In genomic region chr15:61481861-61482260, GRCm38 (mm10) we compare ENCODE assay signal across 11 mouse cellular contexts.
DNase-seq lines count a peak whose midpoint lies in the region; ATAC-seq and TF ChIP-seq lines count a peak whose summit lies in the region.
"Had no signal": no experiment of that assay in that cellular context is flagged by ENCODE, and none has a peak within 500 bp of the region (broad histone marks: within the 10 kb centered on the region; RNA-seq: fewer than 3 reads in every experiment).

No protein-coding gene starts in this region.

- H3K4me2 ChIP-seq in forebrain, embryonic 14.5 days (ENCODE audit: low read length) = no peak overlapping the region
- no peak overlapping the region for H3K4me2 ChIP-seq in forebrain, embryonic 11.5 days (ENCODE audit: low read depth, low read length, severe bottlenecking)
- no peak overlapping the region for H3K4me2 ChIP-seq in midbrain, postnatal 0 days (ENCODE audit: low read depth, low read length, poor library complexity, severe bottlenecking)
- no peak overlapping the region for H3K4me2 ChIP-seq in midbrain, embryonic 11.5 days
- no peak overlapping the region for H3K4me2 ChIP-seq in forebrain, postnatal 0 days (ENCODE audit: low read depth)
- no peak overlapping the region for H3K4me2 ChIP-seq in lung, postnatal 0 days (replicated peaks; ENCODE audit: low read depth, low read length)
- H3K4me2 ChIP-seq: midbrain, embryonic 13.5 days had no signal

- TF ChIP-seq CTCF in midbrain, postnatal 0 days (IDR thresholded peaks at IDR 0.05) = no peak
- TF ChIP-seq CTCF in forebrain, postnatal 0 days (IDR thresholded peaks at IDR 0.05; ENCODE audit: low read depth) = no peak
- no peak for TF ChIP-seq CTCF in lung, postnatal 0 days (IDR thresholded peaks at IDR 0.05)

- no peaks in the 10 kb centered on the region for H3K36me3 ChIP-seq in forebrain, embryonic 14.5 days (ENCODE audit: control insufficient read depth, insufficient read depth, low read length)
- H3K36me3 ChIP-seq in forebrain, embryonic 11.5 days (ENCODE audit: control insufficient read depth, insufficient read depth, low read length) = no peaks in the 10 kb centered on the region
- no peaks in the 10 kb centered on the region for H3K36me3 ChIP-seq in midbrain, postnatal 0 days (ENCODE audit: insufficient read depth, low read length)
- no peaks in the 10 kb centered on the region for H3K36me3 ChIP-seq in midbrain, embryonic 11.5 days (ENCODE audit: control insufficient read depth, insufficient read depth, low read length)
- no peaks in the 10 kb centered on the region for H3K36me3 ChIP-seq in forebrain, postnatal 0 days (ENCODE audit: insufficient read depth)
- H3K36me3 ChIP-seq in lung, postnatal 0 days (ENCODE audit: insufficient read depth, low read length) = no peaks in the 10 kb centered on the region
- H3K36me3 ChIP-seq: limb, embryonic 10.5 days; midbrain, embryonic 13.5 days had no signal

- H3K27ac ChIP-seq in forebrain, embryonic 14.5 days (ENCODE audit: low read depth, low read length) = no peak overlapping the region
- H3K27ac ChIP-seq in forebrain, embryonic 11.5 days (ENCODE audit: low read depth, low read length) = no peak overlapping the region
- H3K27ac ChIP-seq in midbrain, postnatal 0 days (ENCODE audit: low read depth, low read length) = no peak overlapping the region
- H3K27ac ChIP-seq in midbrain, embryonic 11.5 days (ENCODE audit: low read depth, low read length) = no peak overlapping the region
- no peak overlapping the region for H3K27ac ChIP-seq in forebrain, postnatal 0 days (ENCODE audit: low read depth, low read length)
- no peak overlapping the region for H3K27ac ChIP-seq in lung, postnatal 0 days (ENCODE audit: low read length)
- H3K27ac ChIP-seq: limb, embryonic 10.5 days; midbrain, embryonic 13.5 days had no signal

- 42% methylated on average over 7 of the region's 7 CpGs for whole genome bisulfite sequencing in forebrain, embryonic 14.5 days
- WGBS in forebrain, embryonic 11.5 days = 82% methylated on average over 7 of the region's 7 CpGs
- 62% methylated on average over 7 of the region's 7 CpGs for WGBS in midbrain, postnatal 0 days
- WGBS in midbrain, embryonic 11.5 days = 74% methylated on average over 7 of the region's 7 CpGs
- 41% methylated on average over 7 of the region's 7 CpGs for WGBS in forebrain, postnatal 0 days
- 15% methylated on average over 7 of the region's 7 CpGs for WGBS in lung, postnatal 0 days

- H3K4me1 ChIP-seq in forebrain, embryonic 14.5 days (ENCODE audit: control insufficient read depth, insufficient read depth, low read length) = no peaks in the 10 kb centered on the region
- H3K4me1 ChIP-seq in forebrain, embryonic 11.5 days (replicated peaks; ENCODE audit: control insufficient read depth, insufficient read depth, low read length) = no peaks in the 10 kb centered on the region
- H3K4me1 ChIP-seq in midbrain, postnatal 0 days (ENCODE audit: insufficient read depth, low read length) = no peaks in the 10 kb centered on the region
- no peaks in the 10 kb centered on the region for H3K4me1 ChIP-seq in midbrain, embryonic 11.5 days (ENCODE audit: control insufficient read depth, insufficient read depth, low read length)
- H3K4me1 ChIP-seq in forebrain, postnatal 0 days (ENCODE audit: insufficient read depth) = no peaks in the 10 kb centered on the region
- H3K4me1 ChIP-seq in lung, postnatal 0 days (ENCODE audit: insufficient read depth, low read depth, low read length) = no peaks in the 10 kb centered on the region
- H3K4me1 ChIP-seq: limb, embryonic 10.5 days; midbrain, embryonic 13.5 days had no signal

- peak; percentile 70 for DNase-seq in forebrain, embryonic 14.5 days (ENCODE audit: low spot score)
- DNase-seq in forebrain, embryonic 11.5 days (ENCODE audit: low spot score) = no peak
- peak; percentile 8 for DNase-seq in midbrain, postnatal 0 days (ENCODE audit: low spot score)
- DNase-seq in midbrain, embryonic 11.5 days (ENCODE audit: low spot score, missing footprints) = no peak
- peak; percentile 48 for DNase-seq in forebrain, postnatal 0 days
- peak; percentile 69 for DNase-seq in lung, postnatal 0 days (ENCODE audit: low spot score)
- DNase-seq in spleen, adult 12 weeks (ENCODE audit: low spot score) = no peak
- no peak for DNase-seq in urinary bladder, adult 18-20 months (ENCODE audit: low spot score in 2 of 2)
- DNase-seq: B cell, adult 2 months had no signal

- no peaks in the 10 kb centered on the region for H3K27me3 ChIP-seq in forebrain, embryonic 14.5 days (replicated peaks; ENCODE audit: control insufficient read depth, insufficient read depth, low read length)
- no peaks in the 10 kb centered on the region for H3K27me3 ChIP-seq in forebrain, embryonic 11.5 days (ENCODE audit: control insufficient read depth, insufficient read depth, low read length)
- no peaks in the 10 kb centered on the region for H3K27me3 ChIP-seq in midbrain, postnatal 0 days (ENCODE audit: insufficient read depth, low read length)
- H3K27me3 ChIP-seq in midbrain, embryonic 11.5 days (ENCODE audit: control insufficient read depth, insufficient read depth, low read length) = no peaks in the 10 kb centered on the region
- H3K27me3 ChIP-seq in forebrain, postnatal 0 days (ENCODE audit: insufficient read depth, low read length) = no peaks in the 10 kb centered on the region
- no peaks in the 10 kb centered on the region for H3K27me3 ChIP-seq in lung, postnatal 0 days (replicated peaks; ENCODE audit: insufficient read depth, low read length)
- H3K27me3 ChIP-seq: midbrain, embryonic 13.5 days had no signal

- no peak overlapping the region for H3K9ac ChIP-seq in forebrain, embryonic 14.5 days (ENCODE audit: low read length)
- no peak overlapping the region for H3K9ac ChIP-seq in forebrain, embryonic 11.5 days (ENCODE audit: low read length)
- H3K9ac ChIP-seq in midbrain, postnatal 0 days (replicated peaks; ENCODE audit: low read length, poor library complexity, severe bottlenecking) = no peak overlapping the region
- no peak overlapping the region for H3K9ac ChIP-seq in midbrain, embryonic 11.5 days (ENCODE audit: low read length)
- H3K9ac ChIP-seq in forebrain, postnatal 0 days = no peak overlapping the region
- no peak overlapping the region for H3K9ac ChIP-seq in lung, postnatal 0 days (replicated peaks; ENCODE audit: low read depth)
- H3K9ac ChIP-seq: midbrain, embryonic 13.5 days had no signal

- peak; percentile 36; the same call in 1 of the 2 replicates for TF ChIP-seq EP300 in lung, postnatal 0 days (IDR thresholded peaks at IDR 0.05)

- peak; percentile 79; the same call in 1 of the 2 replicates for ATAC-seq in forebrain, embryonic 14.5 days
- ATAC-seq in forebrain, embryonic 11.5 days (replicated peaks; ENCODE audit: low FRiP score) = no peak
- no peak for ATAC-seq in midbrain, postnatal 0 days (ENCODE audit: low FRiP score)
- no peak for ATAC-seq in midbrain, embryonic 11.5 days (ENCODE audit: low FRiP score)
- ATAC-seq in forebrain, postnatal 0 days = no peak
- peak; percentile 57; the same call in 1 of the 2 replicates for ATAC-seq in lung, postnatal 0 days
- ATAC-seq: midbrain, embryonic 13.5 days had no signal

- H3K9me3 ChIP-seq in forebrain, embryonic 14.5 days (replicated peaks; ENCODE audit: control insufficient read depth, low read length) = no peaks in the 10 kb centered on the region
- no peaks in the 10 kb centered on the region for H3K9me3 ChIP-seq in forebrain, embryonic 11.5 days (ENCODE audit: control insufficient read depth, low read length)
- H3K9me3 ChIP-seq in midbrain, postnatal 0 days (ENCODE audit: low read length) = no peaks in the 10 kb centered on the region
- H3K9me3 ChIP-seq in midbrain, embryonic 11.5 days (ENCODE audit: control insufficient read depth, low read length) = no peaks in the 10 kb centered on the region
- no peaks in the 10 kb centered on the region for H3K9me3 ChIP-seq in forebrain, postnatal 0 days (ENCODE audit: low read length)
- no peaks in the 10 kb centered on the region for H3K9me3 ChIP-seq in lung, postnatal 0 days (ENCODE audit: low read length)
- H3K9me3 ChIP-seq: limb, embryonic 10.5 days; midbrain, embryonic 13.5 days had no signal

- no peak overlapping the region for H3K4me3 ChIP-seq in forebrain, embryonic 14.5 days (ENCODE audit: low read depth, low read length)
- H3K4me3 ChIP-seq in forebrain, embryonic 11.5 days (ENCODE audit: low read depth, low read length) = no peak overlapping the region
- H3K4me3 ChIP-seq in midbrain, postnatal 0 days (ENCODE audit: low read depth, low read length) = no peak overlapping the region
- H3K4me3 ChIP-seq in midbrain, embryonic 11.5 days (ENCODE audit: low read depth, low read length) = no peak overlapping the region
- H3K4me3 ChIP-seq in forebrain, postnatal 0 days (ENCODE audit: low read depth, low read length) = no peak overlapping the region
- H3K4me3 ChIP-seq in lung, postnatal 0 days (ENCODE audit: low read depth, low read length) = no peak overlapping the region
- H3K4me3 ChIP-seq: limb, embryonic 10.5 days; midbrain, embryonic 13.5 days had no signal

Comparison
In these comparisons a context has a peak if more than half of its experiments do, and no peak if none do; other contexts are left out.
1. ATAC-seq: peak in forebrain, embryonic 14.5 days (single experiment) and lung, postnatal 0 days (single experiment); none in forebrain, embryonic 11.5 days (single experiment), midbrain, postnatal 0 days (single experiment), midbrain, embryonic 11.5 days (single experiment) and forebrain, postnatal 0 days (single experiment).
2. DNase-seq: peak in forebrain, embryonic 14.5 days (single experiment), midbrain, postnatal 0 days (single experiment), forebrain, postnatal 0 days (single experiment) and lung, postnatal 0 days (single experiment); none in forebrain, embryonic 11.5 days (single experiment), midbrain, embryonic 11.5 days (single experiment), spleen, adult 12 weeks (single experiment) and urinary bladder, adult 18-20 months (0 of 2).